Mouse (Mus musculus) hindbrain, postnatal 0 days (tissue): ENCODE measurements around the gene Pnp2. TPM values are rescaled to one million over a fixed set of nuclear protein-coding genes. Genes with fewer than 3 reads are reported as not detected.
"Not testable (repeated sequence)": the region's sequence is repeated elsewhere in the genome, so short reads cannot be mapped to it uniquely, and the experiment has no call there.

ENCODE experiments used
- ATAC-seq: fragments of 200-750 bp; cut with Nextera tagmentation; 2 replicates; pipeline ENCODE4 v1.8.0; 2017; ENCODE audit warnings: mild to moderate bottlenecking, moderate TSS enrichment, moderate library complexity
- DNase-seq: peaks from one replicate; pipeline ENCODE4 v3.0.0-alpha.2; 2015; ENCODE audit warnings: low spot score
- H3K27ac ChIP-seq: fragments of 300-500 bp; sonication (generic); 2 replicates; pipeline ENCODE4 v1.5.1; 2014; ENCODE audit warnings: mild to moderate bottlenecking
- H3K27me3 ChIP-seq: fragments of 300-500 bp; sonication (generic); 2 replicates; pipeline ENCODE4 v1.6.1; 2014; ENCODE audit warnings: low read length, mixed read lengths; ENCODE audit not compliant: insufficient read depth
- H3K36me3 ChIP-seq: fragments of 300-500 bp; sonication (generic); 2 replicates; pipeline ENCODE4 v1.6.1; 2014; ENCODE audit warnings: low read length, mixed read lengths; ENCODE audit not compliant: insufficient read depth
- H3K4me1 ChIP-seq: fragments of 300-500 bp; sonication (generic); 2 replicates; pipeline ENCODE4 v1.6.1; 2014; ENCODE audit warnings: antibody characterized with exemption, low read length, mixed read lengths; ENCODE audit not compliant: insufficient read depth
- H3K4me2 ChIP-seq: fragments of 300-500 bp; sonication (generic); 2 replicates; pipeline ENCODE4 v1.6.1; 2014; ENCODE audit warnings: low read depth, mild to moderate bottlenecking, low read length, moderate library complexity, mixed read lengths
- H3K4me3 ChIP-seq: fragments of 300-500 bp; sonication (generic); 2 replicates; pipeline ENCODE4 v1.5.1; 2014; ENCODE audit warnings: low read length
- H3K9ac ChIP-seq: fragments of 300-500 bp; sonication (generic); replicated peaks from 2 replicates; pipeline ENCODE4 v1.6.1; 2014; ENCODE audit warnings: mild to moderate bottlenecking, low read length, moderate library complexity, mixed read lengths
- H3K9me3 ChIP-seq: fragments of 300-500 bp; sonication (generic); 2 replicates; pipeline ENCODE4 v1.6.1; 2016; ENCODE audit warnings: low read length, mixed read lengths
- CTCF ChIP-seq: IDR thresholded peaks from 2 replicates; pipeline ENCODE4 v1.5.1; 2016; ENCODE audit warnings: antibody characterized with exemption, control low read depth, low read depth
- WGBS: fragments of 180-500 bp; shearing (Covaris S2); extraction: QIAGEN DNeasy Blood & Tissue Kit; methylation state at CpG from one replicate; pipeline ENCODE4 v1.1.7; 2014; 5-methylcytosine and 5-hydroxymethylcytosine counted together
- polyA plus RNA-seq: library from polyadenylated mRNA; unstranded; fragments of >200 nt; fragmentation: Nextera tagmentation; extraction: Ambion mirVana; gene quantifications from 2 replicates; pipeline ENCODE4 v1.2.1, GENCODE M21; 2015
- total RNA-seq: library from RNA; depleted of rRNA; stranded (reverse); fragments of >200 nt; gene quantifications from 2 replicates; pipeline ENCODE4 v1.2.3, GENCODE M21; 2014

Gene Pnp2
- total and polyA plus RNA-seq, 2 experiments from 2014 or later = 1.3 TPM; not detected in 1

DNA sequence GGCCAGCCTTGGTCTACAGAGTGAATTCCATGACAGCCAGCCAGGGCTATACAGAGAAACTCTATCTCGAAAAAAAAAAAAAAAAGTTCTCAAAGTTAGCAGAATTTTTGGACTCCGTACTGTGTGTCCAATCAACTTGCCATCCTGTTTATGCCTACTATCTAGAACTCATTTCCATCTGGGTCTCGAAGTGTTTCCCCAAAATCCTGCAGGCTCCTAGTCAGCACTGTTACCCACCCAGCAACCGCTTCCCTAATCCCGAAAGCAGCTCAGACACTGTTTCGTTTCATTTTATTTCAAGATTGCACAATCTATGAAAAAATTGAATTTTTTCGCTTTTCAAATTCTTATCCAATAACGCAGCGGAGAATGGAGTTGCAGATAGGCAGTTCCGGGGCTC lies 305 bp upstream of the Pnp2 start:
- ATAC-seq (no peak), DNase-seq (no peak)
- TF ChIP-seq CTCF = no peak
- Histone ChIP-seq H3K4me2 (no peak overlapping the region), H3K9me3 (no peaks in the 10 kb centered on the region), H3K4me3 (no peak overlapping the region), H3K27me3 (no peaks in the 10 kb centered on the region), H3K36me3 (no peaks in the 10 kb centered on the region), H3K9ac (no peak overlapping the region), H3K27ac (no peak overlapping the region), H3K4me1 (no peaks in the 10 kb centered on the region)
- 89% methylated on average over 10 of the region's 10 CpGs for WGBS

DNA sequence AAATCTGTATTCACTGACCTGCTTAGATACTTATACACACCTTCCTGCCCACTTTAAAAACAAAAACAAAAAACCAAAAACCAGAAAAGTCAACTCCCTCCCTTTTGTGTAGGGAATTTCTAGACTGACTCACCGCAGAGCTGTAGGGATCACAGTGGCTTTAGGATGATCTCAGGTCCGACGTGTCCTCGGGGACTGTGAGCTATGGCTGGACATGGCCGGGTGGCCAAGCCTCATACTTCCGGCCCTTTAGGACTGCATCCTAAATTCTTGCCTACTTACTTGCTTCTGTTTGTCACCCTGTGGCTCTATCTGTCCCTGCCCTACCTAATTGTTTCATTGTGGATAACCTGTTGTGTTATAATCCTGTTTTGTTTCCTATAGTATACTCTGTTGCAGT lies 932 bp downstream of the Pnp2 start:
- H3K4me3 ChIP-seq, DNase-seq, H3K36me3 ChIP-seq, H3K27me3 ChIP-seq, H3K4me1 ChIP-seq, ATAC-seq, H3K27ac ChIP-seq, H3K4me2 ChIP-seq, H3K9me3 ChIP-seq, H3K9ac ChIP-seq: not testable (repeated sequence)
- 81% methylated on average over 6 of the region's 6 CpGs for WGBS

DNA sequence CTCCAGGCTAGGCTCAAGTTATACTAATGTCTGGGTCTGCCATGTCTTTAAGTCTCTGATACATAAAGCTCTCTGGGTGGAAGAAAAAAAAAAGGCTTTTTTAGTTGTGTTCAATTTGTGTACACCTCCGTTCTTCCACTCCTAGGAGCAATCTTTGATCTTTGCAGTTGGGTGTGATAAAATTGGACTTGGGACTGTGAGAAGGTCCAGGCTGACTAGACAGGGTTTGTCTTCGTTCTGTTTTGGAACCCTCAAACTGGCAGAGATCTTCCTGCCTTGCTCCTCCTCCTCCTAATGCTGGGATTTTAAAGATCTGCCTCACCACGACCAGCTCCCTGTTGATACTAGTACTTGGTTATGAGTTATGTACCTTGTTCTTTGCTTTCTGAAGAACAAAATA lies 1.4 kb downstream of the Pnp2 start:
- H3K9ac ChIP-seq, ATAC-seq, H3K9me3 ChIP-seq, H3K4me2 ChIP-seq, H3K27ac ChIP-seq, DNase-seq, H3K27me3 ChIP-seq, H3K36me3 ChIP-seq, H3K4me1 ChIP-seq, H3K4me3 ChIP-seq: not testable (repeated sequence)
- 73% methylated on average over 3 of the region's 3 CpGs for WGBS

DNA sequence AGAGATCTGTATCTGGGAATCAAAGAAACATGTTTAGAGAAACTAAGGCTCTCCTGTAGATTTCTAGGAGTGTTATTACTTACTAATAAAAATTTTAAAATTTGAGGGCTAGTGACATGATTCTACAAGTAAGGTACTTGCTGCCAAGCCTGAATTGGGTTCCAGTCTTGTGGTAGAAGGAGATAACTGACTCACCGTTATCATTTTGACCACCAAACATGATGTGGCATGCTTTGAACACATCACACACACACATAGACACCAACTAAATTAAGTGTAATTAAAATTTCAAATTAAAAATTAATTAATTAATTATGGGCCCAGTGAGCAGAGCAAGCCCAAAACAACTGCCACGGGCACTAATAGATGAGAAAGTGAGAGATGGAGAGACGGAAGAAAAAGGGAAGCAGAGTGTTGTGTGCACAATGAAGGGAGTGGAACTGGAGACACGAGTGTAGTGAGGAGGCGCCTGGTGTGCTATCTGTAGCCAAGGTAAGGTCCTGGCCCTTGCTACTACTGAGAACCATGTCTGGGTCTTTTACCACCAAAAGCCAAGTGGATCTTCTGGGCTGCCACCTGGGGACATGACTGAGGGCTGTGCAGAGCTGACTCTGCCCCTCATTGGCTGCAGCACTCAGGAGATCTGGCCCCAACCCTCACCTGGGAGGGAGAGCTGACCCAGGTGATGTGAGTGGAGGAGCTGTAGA lies 2.6 kb downstream of the Pnp2 start:
- H3K4me2 ChIP-seq, H3K9me3 ChIP-seq, H3K4me1 ChIP-seq, H3K4me3 ChIP-seq, H3K27me3 ChIP-seq, ATAC-seq, DNase-seq, H3K36me3 ChIP-seq, H3K9ac ChIP-seq, H3K27ac ChIP-seq: not testable (repeated sequence)
- 88% methylated on average over 5 of the region's 5 CpGs for WGBS

DNA sequence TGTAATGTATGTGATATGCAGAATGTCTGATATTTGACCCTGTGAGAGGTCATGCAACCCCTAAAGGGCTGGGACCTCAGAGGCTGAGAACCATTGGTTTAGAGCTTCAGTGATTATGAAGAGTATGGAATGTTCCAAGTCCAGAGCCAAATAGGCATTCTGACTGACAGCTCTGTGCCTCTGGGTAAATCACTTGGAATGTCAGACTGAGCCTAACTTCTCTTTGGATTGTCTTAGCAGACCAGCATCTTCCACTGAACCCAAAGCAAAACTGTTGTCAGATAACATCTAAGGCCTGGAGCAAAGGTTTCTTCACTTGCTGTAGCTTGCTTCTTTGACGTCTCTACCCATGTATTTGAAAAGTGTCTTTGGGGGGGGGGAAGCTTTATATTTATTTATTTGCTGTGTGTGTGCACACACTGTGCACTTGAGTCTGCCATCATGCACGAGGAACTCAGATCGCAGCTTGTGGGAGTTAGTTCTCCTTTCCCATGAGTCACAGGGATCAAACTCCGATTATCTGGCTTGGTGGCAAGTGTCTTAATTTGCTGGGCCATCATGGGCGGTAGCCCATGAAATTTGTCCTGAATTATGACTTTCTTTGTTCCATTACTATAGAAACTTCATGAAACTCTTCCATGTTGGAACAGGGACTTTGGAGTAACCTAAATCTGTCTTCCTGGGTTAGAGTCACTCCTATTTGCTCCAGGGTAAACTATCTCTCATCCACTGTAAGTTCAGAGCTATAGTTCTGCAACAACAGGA lies 12.6 kb downstream of the Pnp2 start:
- Histone ChIP-seq H3K36me3 (no peaks in the 10 kb centered on the region), H3K9ac (no peak overlapping the region), H3K27me3 (no peaks in the 10 kb centered on the region), H3K9me3 (no peaks in the 10 kb centered on the region), H3K4me2 (no peak overlapping the region), H3K27ac (no peak overlapping the region), H3K4me3 (no peak overlapping the region), H3K4me1 (peaks cover 3% of the 10 kb centered on the region; the same call in 1 of the 2 replicates)
- no peak for ATAC-seq
- no peak for DNase-seq
- 73% methylated on average over 5 of the region's 5 CpGs for WGBS
- TF ChIP-seq CTCF = no peak

DNA sequence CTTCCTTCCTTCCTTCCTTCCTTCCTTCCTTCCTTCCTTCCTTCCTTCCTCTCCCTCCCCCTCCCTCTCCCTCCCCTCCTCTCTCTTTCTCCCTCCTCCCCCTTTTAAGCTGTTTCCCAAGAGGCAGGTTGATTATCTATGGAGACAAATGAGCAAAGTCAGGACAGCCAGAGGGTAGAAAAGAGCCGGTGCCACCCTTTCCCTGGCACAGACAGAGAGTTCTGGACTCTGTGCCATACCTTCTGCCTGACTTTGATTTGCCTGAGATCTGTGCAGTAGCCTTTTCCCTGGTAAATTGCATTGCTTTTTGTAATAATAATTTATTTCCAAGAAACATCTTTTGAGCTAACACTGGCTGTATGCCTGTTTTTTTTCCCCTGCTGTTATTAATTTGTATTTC lies 13.2 kb downstream of the Pnp2 start:
- TF ChIP-seq CTCF = no peak
- Histone ChIP-seq H3K9ac (no peak overlapping the region), H3K27me3 (no peaks in the 10 kb centered on the region), H3K27ac (peak overlapping the region; percentile 59; the same call in 1 of the 2 replicates), H3K36me3 (no peaks in the 10 kb centered on the region), H3K9me3 (no peaks in the 10 kb centered on the region), H3K4me1 (peaks cover 3% of the 10 kb centered on the region; the same call in 1 of the 2 replicates), H3K4me3 (no peak overlapping the region), H3K4me2 (0 out of 2 replicates have a peak overlapping the region, but pooled peaks have one; percentile 22)
- ATAC-seq (no peak), DNase-seq (peak; percentile 38)
- 0% methylated on average over 1 of the region's 1 CpGs for WGBS
